Mouse (Mus musculus) gastrocnemius, adult 2 months (tissue): ENCODE measurements around the gene Eme2. TPM values are rescaled to one million over a fixed set of nuclear protein-coding genes. Genes with fewer than 3 reads are reported as not detected.

Experiments used
- DNase-seq: peaks from one replicate; pipeline ENCODE4 v3.0.0; 2022
- H3K27ac ChIP-seq: fragments of 200-600 bp; 2 replicates; pipeline ENCODE4 v1.8.1; 2022; ENCODE audit warnings: mild to moderate bottlenecking
- H3K4me3 ChIP-seq: fragments of 200-600 bp; 2 replicates; pipeline ENCODE4 v1.8.1; 2022; ENCODE audit warnings: mild to moderate bottlenecking, moderate library complexity
- CTCF ChIP-seq: fragments of 200-600 bp; IDR thresholded peaks from 2 replicates; pipeline ENCODE4 v1.8.1; 2022; ENCODE audit warnings: antibody characterized with exemption, mild to moderate bottlenecking, moderate library complexity
- intact Hi-C: fragments of 180-260 bp; cut with DNase I; formaldehyde crosslinking; loops from one replicate; pipeline ENCODE4 v1.15.1; 2025
- total RNA-seq, 2 experiments: library from RNA; stranded (reverse); gene quantifications; 2 replicates each; pipeline ENCODE4 v1.2.3; 2021

The Eme2 gene
- total RNA-seq, 2 experiments from 2014 or later = 9.3 to 10.9 TPM

- peak overlapping the region; percentile 80 for H3K4me3 ChIP-seq
- intact Hi-C loops = no loop called here
- DNase-seq = no peak
- H3K27ac ChIP-seq = peak overlapping the region; percentile 96
- TF ChIP-seq CTCF = no peak
Observed at GRCm38 (mm10) chr17:24894061-24894994, 559 bp downstream of the Eme2 start.

- TF ChIP-seq CTCF = no peak
- Histone ChIP-seq H3K27ac (no peak overlapping the region), H3K4me3 (peak overlapping the region; percentile 80)
- intact Hi-C loops = no loop called here
- no peak for DNase-seq
Observed at GRCm38 (mm10) chr17:24893276-24893675, 1.6 kb downstream of the Eme2 start.

GRCm38 (mm10) chr17:24892785-24893184 lies 2.1 kb downstream of the Eme2 start:
- Histone ChIP-seq H3K4me3 (no peak overlapping the region), H3K27ac (no peak overlapping the region)
- no peak for TF ChIP-seq CTCF
- intact Hi-C loops = no loop called here
- DNase-seq = no peak

GRCm38 (mm10) chr17:24891321-24891720 lies 3.6 kb downstream of the Eme2 start:
- intact Hi-C loops = no loop called here
- DNase-seq = no peak
- Histone ChIP-seq H3K4me3 (no peak overlapping the region), H3K27ac (0 out of 2 replicates have a peak overlapping the region, but pooled peaks have one; percentile 2)
- no peak for TF ChIP-seq CTCF

- intact Hi-C loops = no loop called here
- no peak for TF ChIP-seq CTCF
- H3K4me3 ChIP-seq = no peak overlapping the region
- no peak overlapping the region for H3K27ac ChIP-seq
- no peak for DNase-seq
Observed at GRCm38 (mm10) chr17:24890151-24891092, 4.5 kb downstream of the Eme2 start.

- TF ChIP-seq CTCF = no peak
- intact Hi-C loops = loop anchor here (5.0 kb wide), 1 partner anchor 37 kb away; the partner anchor contains the start of gene Fahd1
- no peak overlapping the region for H3K4me3 ChIP-seq
- 0 out of 2 replicates have a peak overlapping the region, but pooled peaks have one; percentile 5 for H3K27ac ChIP-seq
- DNase-seq = no peak
Observed at GRCm38 (mm10) chr17:24888862-24889261, 6.0 kb downstream of the Eme2 start.

GRCm38 (mm10) chr17:24887291-24888080 lies 7.4 kb downstream of the Eme2 start:
- TF ChIP-seq CTCF = no peak
- H3K27ac ChIP-seq = peak overlapping the region; percentile 99
- H3K4me3 ChIP-seq = peak overlapping the region; percentile 78
- no peak for DNase-seq
- intact Hi-C loops = loop anchor here (5.0 kb wide), 1 partner anchor 35 kb away; the partner anchor contains the start of gene Fahd1

GRCm38 (mm10) chr17:24886932-24887271 lies 8.0 kb downstream of the Eme2 start:
- intact Hi-C loops = loop anchor here (5.0 kb wide), 1 partner anchor 35 kb away; the partner anchor contains the start of gene Fahd1
- peak overlapping the region; percentile 99 for H3K27ac ChIP-seq
- no peak for TF ChIP-seq CTCF

GRCm38 (mm10) chr17:24886134-24886931 lies 8.6 kb downstream of the Eme2 start, which contains the start of the genes Nubp2 and Spsb3:
Gene Nubp2 (minus strand): TSS chr17:24886349.
Gene Spsb3 (plus strand): TSS chr17:24886643.
- Histone ChIP-seq H3K27ac (peak within 1 kb of the TSS; percentile 99), H3K4me3 (peak within 1 kb of the TSS; percentile 92)
- TF ChIP-seq CTCF = peak; percentile 52
- intact Hi-C loops = loop anchor here (5.0 kb wide), 1 partner anchor 34 kb away; the partner anchor contains the start of gene Fahd1
- peak; percentile 100 for DNase-seq

More at GRCm38 (mm10) chr17:24886932-24887271, 8.0 kb downstream of the Eme2 start:
- DNase-seq = no peak
- peak overlapping the region; percentile 78 for H3K4me3 ChIP-seq

GRCm38 (mm10) chr17:24885356-24886133 lies 9.3 kb downstream of the Eme2 start:
- no peak for TF ChIP-seq CTCF
- DNase-seq = no peak
- peak overlapping the region; percentile 87 for H3K27ac ChIP-seq
- intact Hi-C loops = loop anchor here (5.0 kb wide), 1 partner anchor 33 kb away; the partner anchor contains the start of gene Fahd1
- H3K4me3 ChIP-seq = peak overlapping the region; percentile 92
